Mouse (Mus musculus) thymus, adult 2 months (tissue): ENCODE data around the gene Usp5. TPM values are rescaled to one million over a fixed set of nuclear protein-coding genes. Genes with fewer than 3 reads are reported as not detected.
"Not testable (repeated sequence)": the region's sequence is repeated elsewhere in the genome, so short reads cannot be mapped to it uniquely, and the experiment has no call there.

ENCODE experiments used
- DNase-seq: peaks from one replicate; pipeline ENCODE4 v3.0.0; 2021
- H3K27ac ChIP-seq: fragments of 200-500 bp; 2 replicates; pipeline ENCODE4 v1.5.1; 2012; ENCODE audit warnings: low read length, control low read depth; ENCODE audit not compliant: control insufficient read depth, insufficient read depth
- H3K27me3 ChIP-seq: fragments of 200-500 bp; 2 replicates; pipeline ENCODE4 v1.6.1; 2012; ENCODE audit warnings: mild to moderate bottlenecking, low read length, moderate library complexity, mixed read lengths; ENCODE audit not compliant: control insufficient read depth, insufficient read depth
- H3K36me3 ChIP-seq: fragments of 200-500 bp; 2 replicates; pipeline ENCODE4 v1.6.1; 2012; ENCODE audit warnings: mild to moderate bottlenecking, low read length, moderate library complexity; ENCODE audit not compliant: control insufficient read depth, insufficient read depth
- H3K4me1 ChIP-seq: fragments of 200-500 bp; replicated peaks from 2 replicates; pipeline ENCODE4 v1.6.1; 2012; ENCODE audit warnings: low read length; ENCODE audit not compliant: control insufficient read depth, insufficient read depth
- H3K4me3 ChIP-seq: fragments of 200-500 bp; 2 replicates; pipeline ENCODE4 v1.5.1; 2012; ENCODE audit warnings: mild to moderate bottlenecking, low read length, control low read depth, moderate library complexity; ENCODE audit not compliant: control insufficient read depth, insufficient read depth
- CTCF ChIP-seq: fragments of 200-500 bp; IDR thresholded peaks from 2 replicates; pipeline ENCODE4 v1.5.1; 2012; ENCODE audit warnings: mild to moderate bottlenecking, control low read depth, low read length, moderate library complexity, borderline replicate concordance; ENCODE audit not compliant: control insufficient read depth, poor library complexity, insufficient read depth; ENCODE audit errors: extremely low read depth
- POLR2A ChIP-seq: fragments of 200-500 bp; IDR thresholded peaks from 2 replicates; pipeline ENCODE4 v1.6.1; 2012; ENCODE audit warnings: mild to moderate bottlenecking, low read length, control low read depth, moderate library complexity; ENCODE audit not compliant: control insufficient read depth, poor library complexity, insufficient read depth; ENCODE audit errors: extremely low read depth
- WGBS: fragments of 180-500 bp; shearing (Covaris S2); methylation state at CpG from one replicate; pipeline ENCODE4 v1.1.7; 2018; 5-methylcytosine and 5-hydroxymethylcytosine counted together
- polyA plus RNA-seq: library from polyadenylated mRNA; depleted of rRNA; stranded (reverse); fragments of >200 nt; gene quantifications from 2 replicates; pipeline ENCODE4 v1.2.3, GENCODE M21; 2012

Gene Usp5
- polyA plus RNA-seq, 1 experiment = 121 TPM

DNA sequence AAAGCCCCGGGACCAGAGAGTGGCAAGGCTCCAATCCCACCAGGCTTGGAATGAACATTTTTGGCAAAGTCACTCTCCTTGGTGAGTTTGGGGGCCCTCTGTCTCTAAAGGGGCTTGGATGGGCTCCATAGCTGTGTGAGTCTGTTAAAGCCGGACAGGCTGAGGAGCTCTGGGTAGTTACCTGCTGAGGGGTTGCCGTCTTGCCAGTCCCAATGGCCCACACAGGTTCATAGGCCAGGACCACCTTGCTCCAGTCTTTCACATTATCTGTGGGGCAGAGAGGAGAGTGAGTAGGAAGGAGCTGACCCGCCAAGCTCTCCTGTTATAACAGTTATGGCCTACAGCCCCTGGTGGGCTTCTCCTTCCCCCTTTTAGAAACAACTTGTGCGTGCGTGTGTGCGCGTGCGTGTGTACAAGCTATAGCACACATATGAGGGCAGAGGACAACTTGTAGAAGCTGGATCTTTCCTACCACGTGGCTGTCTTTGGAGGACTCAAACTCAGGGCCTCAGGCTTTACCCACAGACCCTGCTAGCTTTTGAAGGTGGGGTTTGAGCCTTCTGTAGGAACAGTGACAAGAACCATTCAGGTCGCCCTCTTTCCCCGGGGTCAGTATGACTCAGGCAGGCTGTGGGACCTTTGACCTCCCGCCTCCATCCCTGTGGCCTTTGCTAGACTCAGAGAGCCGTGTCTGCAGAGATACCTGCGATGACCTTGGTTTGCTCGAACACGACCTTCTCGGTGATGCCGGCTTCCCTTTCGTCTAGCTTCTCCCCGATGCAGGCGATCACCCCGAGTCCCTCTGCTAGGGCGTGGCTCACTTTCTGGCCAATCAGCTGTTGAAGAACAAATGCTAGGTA is 17.4 kb downstream of the Usp5 start:
- Histone ChIP-seq H3K27ac (no peak overlapping the region), H3K4me1 (peaks cover 29% of the 10 kb centered on the region), H3K27me3 (no peaks in the 10 kb centered on the region), H3K36me3 (no peaks in the 10 kb centered on the region; the same call in 1 of the 2 replicates), H3K4me3 (no peak overlapping the region)
- TF ChIP-seq CTCF = no peak
- no peak for TF ChIP-seq POLR2A
- 96% methylated on average over 24 of the region's 24 CpGs for WGBS
- DNase-seq = no peak

- no peaks in the 10 kb centered on the region for H3K36me3 ChIP-seq
- H3K27ac ChIP-seq = no peak overlapping the region
- H3K4me1 ChIP-seq = peaks cover 29% of the 10 kb centered on the region
- 94% methylated on average over 4 of the region's 4 CpGs for WGBS
- H3K4me3 ChIP-seq = no peak overlapping the region
- no peak for DNase-seq
- TF ChIP-seq POLR2A (no peak), CTCF (no peak)
- no peaks in the 10 kb centered on the region for H3K27me3 ChIP-seq
These were observed 17.9 kb downstream of the Usp5 start for GRCm38 (mm10) chr6:124811403-124811665.

DNA sequence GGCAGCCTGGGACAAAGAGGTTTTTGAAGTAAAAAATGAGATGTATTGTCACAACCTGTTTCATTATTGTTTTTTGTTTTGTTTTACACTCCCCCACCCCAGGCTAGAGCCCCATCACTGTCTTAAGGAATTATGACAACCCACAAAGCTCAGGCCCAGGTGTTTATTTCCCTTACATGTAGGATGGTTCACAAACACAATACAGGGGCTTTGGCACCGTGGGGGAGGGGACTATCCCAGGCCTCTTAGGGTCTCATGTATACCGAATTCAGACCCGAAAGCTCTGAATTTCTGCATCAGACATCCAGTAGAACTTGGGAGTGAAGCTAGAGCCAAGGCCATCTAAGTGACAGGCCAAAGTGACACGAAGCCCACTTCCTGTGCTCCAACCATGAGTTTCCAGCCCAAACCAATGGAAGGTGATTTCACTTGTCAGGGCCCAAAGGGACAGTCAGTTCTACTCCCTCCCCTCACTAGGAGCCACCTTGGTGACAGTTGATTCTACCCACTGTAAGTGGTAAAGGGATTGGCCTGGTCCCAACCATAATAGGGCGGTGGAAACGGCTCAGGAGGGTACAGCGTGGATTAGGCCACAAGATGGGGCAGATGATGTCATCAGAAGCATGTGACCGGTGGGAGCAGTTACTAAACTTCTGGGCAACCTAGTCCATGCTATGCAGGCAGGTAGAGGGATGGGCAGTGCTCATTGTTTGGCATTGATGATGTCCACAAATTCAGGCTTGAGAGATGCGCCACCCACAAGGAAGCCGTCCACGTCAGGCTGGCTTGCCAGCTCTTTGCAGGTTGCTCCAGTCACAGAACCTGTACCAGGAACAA is 18.5 kb downstream of the Usp5 start:
- H3K4me1 ChIP-seq = peaks cover 29% of the 10 kb centered on the region
- not testable (repeated sequence) for H3K36me3 ChIP-seq, H3K4me3 ChIP-seq, H3K27me3 ChIP-seq, DNase-seq, H3K27ac ChIP-seq
- 94% methylated on average over 11 of the region's 11 CpGs for WGBS

GRCm38 (mm10) chr6:124809775-124810538 is 19.3 kb downstream of the Usp5 start:
- Histone ChIP-seq H3K4me3 (peak overlapping the region; percentile 55; the same call in 1 of the 2 replicates), H3K27ac (no peak overlapping the region), H3K36me3 (no peaks in the 10 kb centered on the region), H3K27me3 (no peaks in the 10 kb centered on the region), H3K4me1 (peaks cover 33% of the 10 kb centered on the region)
- TF ChIP-seq POLR2A = no peak
- TF ChIP-seq CTCF = no peak
- WGBS = 84% methylated on average over 14 of the region's 14 CpGs
- DNase-seq = no peak

GRCm38 (mm10) chr6:124809052-124809774 is 20.1 kb downstream of the Usp5 start:
- no peaks in the 10 kb centered on the region for H3K36me3 ChIP-seq
- WGBS = 2% methylated on average over 35 of the region's 35 CpGs
- H3K4me3 ChIP-seq = peak overlapping the region; percentile 55
- no peak overlapping the region for H3K27ac ChIP-seq
- H3K4me1 ChIP-seq = peaks cover 29% of the 10 kb centered on the region
- peak; percentile 73 for DNase-seq
- TF ChIP-seq CTCF (peak; percentile 59; the same call in 1 of the 2 replicates), POLR2A (0 out of 2 replicates have a peak, but pooled peaks have one; percentile 35)
- H3K27me3 ChIP-seq = no peaks in the 10 kb centered on the region
